Mouse (Mus musculus) testis, adult 2 months (tissue): Measurements from ENCODE around the gene Wdr73.

Experiments used
- CTCF ChIP-seq: fragments of 200-500 bp; IDR thresholded peaks from 2 replicates; pipeline ENCODE4 v1.5.1; 2012; ENCODE audit warnings: low read depth, mild to moderate bottlenecking, inconsistent platforms, low read length, moderate library complexity; ENCODE audit not compliant: control insufficient read depth, insufficient read depth, insufficient replicate concordance
- POLR2A ChIP-seq: fragments of 200-500 bp; IDR thresholded peaks from 2 replicates; pipeline ENCODE4 v1.6.1; 2012; ENCODE audit warnings: low read depth, mild to moderate bottlenecking, inconsistent platforms, low read length, moderate library complexity; ENCODE audit not compliant: control insufficient read depth

DNA sequence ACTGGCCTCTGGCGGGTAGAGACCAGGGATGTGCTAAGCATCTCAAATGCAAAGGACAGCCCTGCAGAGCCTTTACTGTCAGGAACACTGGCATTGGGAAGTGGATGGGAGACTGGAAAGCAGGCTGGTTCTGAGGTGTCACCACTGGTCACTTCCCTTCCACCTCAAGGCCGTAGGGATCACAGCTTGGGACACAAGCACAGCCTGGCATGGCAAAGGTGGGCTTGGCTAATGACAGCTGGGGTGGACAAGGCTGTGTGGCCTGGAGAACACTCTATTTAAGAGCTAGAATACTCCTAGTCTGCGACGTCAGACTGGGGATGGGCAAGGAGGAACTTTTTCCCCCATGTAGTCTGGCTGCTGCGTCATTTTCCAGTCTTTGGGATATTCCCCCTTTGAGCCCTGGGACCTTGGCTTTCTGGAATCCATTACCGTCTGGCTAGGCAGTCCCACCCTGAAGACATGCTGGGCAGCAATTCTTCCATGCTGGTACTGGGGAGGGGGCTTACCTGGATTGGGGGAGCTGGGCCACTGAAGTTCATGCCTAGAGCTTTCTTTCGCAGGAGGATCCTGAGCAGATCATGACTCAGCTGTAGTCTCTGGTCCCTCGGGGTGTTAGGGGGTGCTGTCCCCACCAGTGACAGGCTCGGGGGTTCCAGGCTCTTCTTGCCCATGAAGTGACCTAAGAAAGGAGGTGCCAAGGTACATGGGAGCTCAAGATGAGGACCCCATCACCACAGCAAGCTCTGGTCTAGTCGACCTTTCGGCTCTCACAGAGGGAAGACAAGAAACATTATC lies 2.8 kb upstream of the Wdr73 start:
- no peak for TF ChIP-seq POLR2A
- TF ChIP-seq CTCF, result no peak
